Mouse (Mus musculus): ENCODE measurements around the gene Cntnap5c.

DNA sequence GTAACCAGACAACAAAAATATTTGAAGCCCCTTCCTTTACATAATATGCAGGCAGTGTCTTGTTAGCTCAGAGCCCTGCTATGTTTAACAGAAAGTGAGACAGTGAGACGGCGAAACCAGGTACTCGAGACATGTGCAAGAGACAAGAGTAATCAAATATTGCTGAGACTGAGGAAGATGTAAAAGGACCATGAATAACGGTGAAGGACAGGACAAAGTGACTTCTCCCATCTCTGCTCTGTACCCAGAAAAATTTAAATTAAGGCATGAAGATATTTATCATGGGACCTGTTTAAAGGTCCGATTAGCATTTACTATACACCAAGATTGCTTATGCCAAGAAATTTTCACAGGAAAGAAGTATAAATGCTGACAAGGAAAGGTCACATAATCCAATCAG is 233.5 kb downstream of the Cntnap5c start:
- TF ChIP-seq POLR2A (IDR thresholded peaks at IDR 0.05; ENCODE audit: low read depth, low read length): no peak
- no peak for TF ChIP-seq CTCF (IDR thresholded peaks at IDR 0.05; ENCODE audit: borderline replicate concordance, insufficient read depth, low read length)

Data from embryonic fibroblast, embryonic 13.5 days (primary cell).